23 mouse cellular contexts compared by ENCODE assay signal in genomic region chr11:67082188-67082587, GRCm38 (mm10). TPM values are rescaled to one million over a fixed set of nuclear protein-coding genes. Genes with fewer than 3 reads are reported as not detected.
A peak's percentile ranks its signal among the peaks of the same experiment; 100 is the strongest.
DNase-seq lines count a peak whose midpoint lies in the region; ATAC-seq and TF ChIP-seq lines count a peak whose summit lies in the region.
"Had no signal": no experiment of that assay in that cellular context is flagged by ENCODE, and none has a peak within 500 bp of the region (broad histone marks: within the 10 kb centered on the region; RNA-seq: fewer than 3 reads in every experiment).

No protein-coding gene starts in this region.

- no peak overlapping the region for H3ac ChIP-seq in myocyte (ENCODE audit: control insufficient read depth, insufficient read length)

- 89% methylated on average over 7 of the region's 7 CpGs for WGBS in forebrain, embryonic 11.5 days
- WGBS in forebrain, embryonic 10.5 days: 88% methylated on average over 7 of the region's 7 CpGs

- no peak overlapping the region for H3K4me2 ChIP-seq in forebrain, embryonic 11.5 days (ENCODE audit: low read depth, low read length, severe bottlenecking)
- peak overlapping the region; percentile 62 for H3K4me2 ChIP-seq in myocyte (ENCODE audit: low read depth)
- H3K4me2 ChIP-seq: embryonic facial prominence, embryonic 13.5 days; embryonic facial prominence, embryonic 15.5 days had no signal

- peaks cover 6% of the 10 kb centered on the region; the same call in 1 of the 2 replicates for H3K4me1 ChIP-seq in forebrain, embryonic 11.5 days (replicated peaks; ENCODE audit: control insufficient read depth, insufficient read depth, low read length)
- peaks cover 30% of the 10 kb centered on the region for H3K4me1 ChIP-seq in forebrain, embryonic 10.5 days
- peaks cover 6 to 10% of the 10 kb centered on the region in 2 experiments; a peak in 3 of 4 replicates for H3K4me1 ChIP-seq in MEL (ENCODE audit: control insufficient read depth in 1 of 2, insufficient read depth in 2 of 2, low read length in 2 of 2)
- H3K4me1 ChIP-seq: embryonic facial prominence, embryonic 15.5 days had no signal

- H3K27ac ChIP-seq in forebrain, embryonic 11.5 days (ENCODE audit: low read depth, low read length): no peak overlapping the region
- no peak overlapping the region for H3K27ac ChIP-seq in forebrain, embryonic 10.5 days
- no peak overlapping the region for H3K27ac ChIP-seq in MEL (ENCODE audit: control insufficient read depth, low read depth, low read length)
- H3K27ac ChIP-seq: embryonic facial prominence, embryonic 13.5 days; embryonic facial prominence, embryonic 15.5 days; forebrain, embryonic 12.5 days had no signal

- peak; percentile 46 for DNase-seq in forebrain, embryonic 11.5 days (ENCODE audit: low spot score)
- DNase-seq in forebrain, embryonic 10.5 days (ENCODE audit: extremely low spot score, low spot score): no peak
- peak; percentile 54 for DNase-seq in MEL (ENCODE audit: low read depth, low spot score)
- DNase-seq in right cerebral cortex, postnatal 14 days: no peak
- DNase-seq: adrenal gland, adult 8-10 months; adrenal gland, postnatal 14 days; adrenal gland, postnatal 36 days; B cell, adult 2 months; cerebellum, adult 11-12 months; cerebellum, adult 2 months; cerebellum, adult 9-10 months; cerebellum, postnatal 10 days; cerebellum, postnatal 25 days had no signal

- no peak overlapping the region for H3K4me3 ChIP-seq in forebrain, embryonic 11.5 days (ENCODE audit: low read depth, low read length)
- no peak overlapping the region for H3K4me3 ChIP-seq in forebrain, embryonic 10.5 days
- peak overlapping the region; percentile 24 to 26 for H3K4me3 ChIP-seq in MEL (ENCODE audit: control insufficient read depth in 1 of 2, insufficient read depth in 1 of 2, low read depth in 2 of 2, low read length in 2 of 2)
- peak overlapping the region; percentile 43 for H3K4me3 ChIP-seq in myocyte
- H3K4me3 ChIP-seq: embryonic facial prominence, embryonic 13.5 days; embryonic facial prominence, embryonic 15.5 days; erythroblast, embryonic 14.5 days; forebrain, embryonic 12.5 days had no signal

- no peak for TF ChIP-seq EP300 in MEL (IDR thresholded peaks at IDR 0.05; ENCODE audit: low read depth in 1 of 2, low read length in 2 of 2)

- TF ChIP-seq RAD21 in MEL (IDR thresholded peaks at IDR 0.05; ENCODE audit: low read depth, low read length): no peak

- peaks cover 14% of the 10 kb centered on the region for H3K27me3 ChIP-seq in forebrain, embryonic 11.5 days (ENCODE audit: control insufficient read depth, insufficient read depth, low read length)
- H3K27me3 ChIP-seq in forebrain, embryonic 10.5 days (ENCODE audit: poor library complexity, severe bottlenecking): peaks cover 50% of the 10 kb centered on the region
- H3K27me3 ChIP-seq in MEL (ENCODE audit: control insufficient read depth in 1 of 2, insufficient read depth in 2 of 2, low read length in 2 of 2): no peaks in the 10 kb centered on the region
- no peaks in the 10 kb centered on the region for H3K27me3 ChIP-seq in myocyte (ENCODE audit: control insufficient read depth, insufficient read depth, insufficient read length)

- no peaks in the 10 kb centered on the region for H3K9me3 ChIP-seq in forebrain, embryonic 11.5 days (ENCODE audit: control insufficient read depth, low read length)
- H3K9me3 ChIP-seq in forebrain, embryonic 10.5 days: peaks cover 5% of the 10 kb centered on the region; the same call in 1 of the 2 replicates
- H3K9me3 ChIP-seq in MEL (replicated peaks; ENCODE audit: insufficient read depth, low read length): no peaks in the 10 kb centered on the region
- H3K9me3 ChIP-seq: embryonic facial prominence, embryonic 13.5 days; embryonic facial prominence, embryonic 15.5 days; forebrain, embryonic 12.5 days; G1E had no signal

- TF ChIP-seq POLR2A in MEL (IDR thresholded peaks at IDR 0.05; ENCODE audit: control insufficient read depth in 1 of 2, insufficient read depth in 1 of 2, low read depth in 1 of 2, low read length in 2 of 2, poor library complexity in 1 of 2) (no peak), myocyte (IDR thresholded peaks at IDR 0.05; ENCODE audit: insufficient read length, low read depth) (peak; percentile 66)

- TF ChIP-seq CTCF in MEL (IDR thresholded peaks at IDR 0.05 in 2 of 3, conservative IDR thresholded peaks at IDR 0.05 in 1 of 3; ENCODE audit: control insufficient read depth in 1 of 3, insufficient read depth in 1 of 3, low read depth in 2 of 3, low read length in 3 of 3, poor library complexity in 1 of 3, severe bottlenecking in 1 of 3): no peak

- H3K79me2 ChIP-seq in MEL (ENCODE audit: control insufficient read depth, insufficient read depth, low read length, poor library complexity) (no peaks in the 10 kb centered on the region), myocyte (ENCODE audit: control insufficient read depth, insufficient read depth) (no peaks in the 10 kb centered on the region)

- ATAC-seq in forebrain, embryonic 11.5 days (replicated peaks; ENCODE audit: low FRiP score): no peak
- ATAC-seq: activated CD4-positive, CD25-positive, alpha-beta regulatory T cell, adult 4 months; forebrain, embryonic 14.5 days; forebrain, embryonic 16.5 days; Patski had no signal

- no peak overlapping the region for H3K9ac ChIP-seq in forebrain, embryonic 11.5 days (ENCODE audit: low read length)
- H3K9ac ChIP-seq in MEL (ENCODE audit: control insufficient read depth, low read depth, low read length, poor library complexity, severe bottlenecking): no peak overlapping the region
- H3K9ac ChIP-seq: embryonic facial prominence, embryonic 13.5 days; embryonic facial prominence, embryonic 15.5 days; forebrain, embryonic 12.5 days had no signal

- no peaks in the 10 kb centered on the region for H3K36me3 ChIP-seq in forebrain, embryonic 11.5 days (ENCODE audit: control insufficient read depth, insufficient read depth, low read length)
- no peaks in the 10 kb centered on the region for H3K36me3 ChIP-seq in forebrain, embryonic 10.5 days (replicated peaks)
- H3K36me3 ChIP-seq in MEL (ENCODE audit: control insufficient read depth in 1 of 2, insufficient read depth in 2 of 2, low read length in 2 of 2) (peaks cover 0 to 2% of the 10 kb centered on the region in 2 experiments; a peak in 1 of 4 replicates), myocyte (ENCODE audit: control insufficient read depth, insufficient read depth) (no peaks in the 10 kb centered on the region)
- H3K36me3 ChIP-seq: embryonic facial prominence, embryonic 13.5 days; embryonic facial prominence, embryonic 15.5 days; forebrain, embryonic 12.5 days; G1E had no signal

TF ChIP-seq in MEL, 35 proteins besides CTCF, POLR2A, EP300 and RAD21 (continues in another document):
- 0 out of 2 replicates have a peak, but pooled peaks have one; percentile 13 for TF ChIP-seq GATA1 (IDR thresholded peaks at IDR 0.05; ENCODE audit: low read depth, low read length)
- TF ChIP-seq USF2 (IDR thresholded peaks at IDR 0.05; ENCODE audit: borderline replicate concordance in 1 of 2, insufficient read depth in 1 of 2, low read depth in 1 of 2, low read length in 2 of 2): no peak
- TF ChIP-seq MAZ (IDR thresholded peaks at IDR 0.05; ENCODE audit: low read depth, low read length): 0 out of 2 replicates have a peak, but pooled peaks have one; percentile 34
- peak; percentile 46; the same call in 1 of the 2 replicates for TF ChIP-seq TAL1 (IDR thresholded peaks at IDR 0.05; ENCODE audit: low read length)
- no peak for TF ChIP-seq UBTF (IDR thresholded peaks at IDR 0.05; ENCODE audit: borderline replicate concordance, insufficient read depth, low read depth, low read length)

TF ChIP-seq in myocyte, 11 proteins besides CTCF, POLR2A, EP300 and RAD21:
- TF ChIP-seq TCF12 (IDR thresholded peaks at IDR 0.05; ENCODE audit: insufficient read depth, poor library complexity, severe bottlenecking) (no peak), MYOG (IDR thresholded peaks at IDR 0.05; ENCODE audit: control insufficient read depth in 1 of 3, insufficient read depth in 1 of 3, insufficient read length in 2 of 3, low read depth in 2 of 3) (no peak), SRF (IDR thresholded peaks at IDR 0.05; ENCODE audit: control insufficient read depth, insufficient read length, low read depth) (no peak), POLR2AphosphoS2 (IDR thresholded peaks at IDR 0.05; ENCODE audit: insufficient read length, low read depth) (peak; percentile 83)

RNA-seq across cellular contexts. Expression of gene Myh3, which starts 4.1 kb away (rescaled TPM):
- 0.48 and 0.59 TPM in 2 replicates for polyA plus RNA-seq in forebrain, embryonic 11.5 days (2014; fragmentation: Nextera tagmentation; extraction: Ambion mirVana)
- polyA plus RNA-seq in forebrain, embryonic 10.5 days (2016; fragmentation: Nextera tagmentation; extraction: Ambion mirVana): 0.28 and 0.37 TPM in 2 replicates
- 0.81 and 1.5 TPM in 2 replicates for total RNA-seq in MEL (2012; rRNA removed)
- 1 to 10 TPM in 1 of 2 experiments, not detected in 1; 1.7 TPM for polyA plus RNA-seq in MEL (2012; ENCODE audit: insufficient read depth in 1 of 2, insufficient read length in 2 of 2, low read depth in 1 of 2, low replicate concordance in 2 of 2, missing spikeins in 1 of 2)
- 876 TPM for polyA plus RNA-seq in myocyte (2012; fragmentation: generic; extraction: Trizol)
- total RNA-seq: G1E had no signal
- polyA plus RNA-seq: erythroblast, embryonic 14.5 days; G1E had no signal

RNA-seq across cellular contexts. Expression of gene Sco1, which starts 29.7 kb away (rescaled TPM):
- polyA plus RNA-seq in forebrain, embryonic 11.5 days (2014; fragmentation: Nextera tagmentation; extraction: Ambion mirVana): 19.7 and 21.9 TPM in 2 replicates
- 21.1 and 22.9 TPM in 2 replicates for polyA plus RNA-seq in forebrain, embryonic 10.5 days (2016; fragmentation: Nextera tagmentation; extraction: Ambion mirVana)
- 29.8 and 32.9 TPM in 2 replicates for total RNA-seq in MEL (2012; rRNA removed)
- polyA plus RNA-seq in MEL (2012; ENCODE audit: insufficient read depth in 1 of 2, insufficient read length in 2 of 2, low read depth in 1 of 2, low replicate concordance in 2 of 2, missing spikeins in 1 of 2) (10 to 100 TPM in 1 of 2 experiments, not detected in 1; 14.1 TPM), myocyte (2012; fragmentation: generic; extraction: Trizol) (14.7 TPM)

RNA-seq across cellular contexts. Expression of gene Adprm, which starts 29.8 kb away (rescaled TPM):
- polyA plus RNA-seq in forebrain, embryonic 11.5 days (2014; fragmentation: Nextera tagmentation; extraction: Ambion mirVana): 30.7 and 31.9 TPM in 2 replicates
- polyA plus RNA-seq in forebrain, embryonic 10.5 days (2016; fragmentation: Nextera tagmentation; extraction: Ambion mirVana): 28.5 TPM in 2 replicates
- total RNA-seq in MEL (2012; rRNA removed): 23.0 and 27.8 TPM in 2 replicates
- polyA plus RNA-seq in MEL (2012; ENCODE audit: insufficient read depth in 1 of 2, insufficient read length in 2 of 2, low read depth in 1 of 2, low replicate concordance in 2 of 2, missing spikeins in 1 of 2): 100 to 1,000 TPM in 1 of 2 experiments, 10 to 100 TPM in 1; 19.7 to 531 TPM
- polyA plus RNA-seq in myocyte (2012; fragmentation: generic; extraction: Trizol): 13.1 TPM

RNA-seq across cellular contexts. Expression of gene Tmem220, which starts 57.2 kb away (rescaled TPM):
- 0.49 and 1.3 TPM in 2 replicates for polyA plus RNA-seq in forebrain, embryonic 11.5 days (2014; fragmentation: Nextera tagmentation; extraction: Ambion mirVana)
- 0.63 and 0.86 TPM in 2 replicates for polyA plus RNA-seq in forebrain, embryonic 10.5 days (2016; fragmentation: Nextera tagmentation; extraction: Ambion mirVana)
- total RNA-seq in MEL (2012; rRNA removed): 0.23 and 0.35 TPM in 2 replicates
- under 1 TPM in 1 of 2 experiments, not detected in 1; 0.99 TPM for polyA plus RNA-seq in MEL (2012; ENCODE audit: insufficient read depth in 1 of 2, insufficient read length in 2 of 2, low read depth in 1 of 2, low replicate concordance in 2 of 2, missing spikeins in 1 of 2)
- 0.70 TPM for polyA plus RNA-seq in myocyte (2012; fragmentation: generic; extraction: Trizol)
- polyA plus RNA-seq: erythroblast, embryonic 14.5 days had no signal

Comparison
In these comparisons a context has a peak if more than half of its experiments do, and no peak if none do; other contexts are left out.
1. DNase-seq: peak in forebrain, embryonic 11.5 days (single experiment) and MEL (single experiment); none in forebrain, embryonic 10.5 days (single experiment) and right cerebral cortex, postnatal 14 days (single experiment).
2. H3K4me3 ChIP-seq: peak in MEL (2 of 2) and myocyte (single experiment); none in forebrain, embryonic 11.5 days (single experiment) and forebrain, embryonic 10.5 days (single experiment).
3. RNA of gene Myh3, which starts 4.1 kb away (polyA plus RNA-seq): 876 TPM in myocyte (single experiment); 1.7 TPM in MEL, 0.48 to 0.59 TPM in forebrain, embryonic 11.5 days and 0.28 to 0.37 TPM in forebrain, embryonic 10.5 days; every median in the first group is over 100 times any median in the second.